Mouse (Mus musculus): Measurements from ENCODE around the gene Cdc42ep4. TPM values are rescaled to one million over a fixed set of nuclear protein-coding genes. Genes with fewer than 3 reads are reported as not detected.

Cdc42ep4 gene
- polyA plus RNA-seq (2017; shearing (Covaris generic)), result 8.5 TPM

DNA sequence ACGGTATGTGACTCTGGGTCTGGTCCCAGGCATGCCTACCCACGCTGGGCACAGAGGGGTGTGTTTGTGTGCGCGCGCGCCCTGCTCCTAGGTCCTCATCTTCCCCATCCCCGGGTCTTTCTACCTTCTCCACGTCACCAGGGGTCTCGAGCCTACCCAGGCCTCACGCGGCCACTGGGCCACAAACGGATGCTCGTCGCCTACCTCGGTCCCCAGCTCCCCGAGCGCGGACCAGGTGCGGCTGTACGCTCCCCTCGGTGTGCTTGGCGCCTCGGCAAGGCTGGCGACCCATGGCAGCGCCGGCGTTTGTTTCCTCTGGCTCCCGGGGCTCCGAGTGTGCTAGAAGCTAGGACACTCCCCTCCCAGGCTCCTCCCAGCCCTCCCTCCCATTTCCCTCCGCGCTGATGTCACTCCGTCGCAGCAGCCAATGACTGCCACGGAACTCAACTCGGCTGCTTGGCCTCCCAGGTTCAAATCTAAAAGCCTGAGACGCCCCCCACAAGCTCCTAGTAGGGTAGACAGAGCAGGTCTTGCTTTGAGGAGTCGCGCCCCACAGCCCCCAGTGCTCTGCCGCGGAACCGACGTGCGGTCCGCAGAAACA lies at the start of gene Cdc42ep4:
Gene Cdc42ep4, minus strand, starts transcription at position 398 of the 601 bp plus-strand sequence.

DNA sequence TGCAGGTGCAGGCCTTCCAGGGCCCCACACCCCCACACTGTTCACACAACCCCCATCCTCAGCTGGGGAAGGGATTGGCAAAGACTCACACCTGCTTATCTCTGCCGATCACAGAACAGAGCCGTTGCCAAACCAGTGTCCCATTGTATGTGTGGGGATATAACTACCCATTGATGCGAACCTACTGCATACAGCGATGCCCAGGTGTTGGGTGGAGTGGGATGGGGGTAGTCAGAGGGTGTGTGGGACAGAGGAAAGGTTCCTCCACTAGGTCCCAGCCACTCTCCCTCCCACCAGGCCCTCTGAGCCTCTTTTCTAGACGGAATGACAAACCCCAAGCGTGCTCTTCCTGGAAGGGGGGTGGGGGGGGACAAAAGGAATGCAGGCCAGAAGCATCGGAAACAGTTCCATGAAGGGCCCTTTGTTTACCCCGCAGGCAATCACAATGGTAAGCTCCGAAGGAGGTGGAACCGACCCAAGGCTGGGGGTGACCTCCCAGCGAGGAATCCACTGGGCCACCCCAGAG lies 41.9 kb downstream of the Cdc42ep4 start, which contains the start of gene Cpsf4l:
Gene Cpsf4l, minus strand, starts transcription at position 287 of the 526 bp plus-strand sequence.

DNA sequence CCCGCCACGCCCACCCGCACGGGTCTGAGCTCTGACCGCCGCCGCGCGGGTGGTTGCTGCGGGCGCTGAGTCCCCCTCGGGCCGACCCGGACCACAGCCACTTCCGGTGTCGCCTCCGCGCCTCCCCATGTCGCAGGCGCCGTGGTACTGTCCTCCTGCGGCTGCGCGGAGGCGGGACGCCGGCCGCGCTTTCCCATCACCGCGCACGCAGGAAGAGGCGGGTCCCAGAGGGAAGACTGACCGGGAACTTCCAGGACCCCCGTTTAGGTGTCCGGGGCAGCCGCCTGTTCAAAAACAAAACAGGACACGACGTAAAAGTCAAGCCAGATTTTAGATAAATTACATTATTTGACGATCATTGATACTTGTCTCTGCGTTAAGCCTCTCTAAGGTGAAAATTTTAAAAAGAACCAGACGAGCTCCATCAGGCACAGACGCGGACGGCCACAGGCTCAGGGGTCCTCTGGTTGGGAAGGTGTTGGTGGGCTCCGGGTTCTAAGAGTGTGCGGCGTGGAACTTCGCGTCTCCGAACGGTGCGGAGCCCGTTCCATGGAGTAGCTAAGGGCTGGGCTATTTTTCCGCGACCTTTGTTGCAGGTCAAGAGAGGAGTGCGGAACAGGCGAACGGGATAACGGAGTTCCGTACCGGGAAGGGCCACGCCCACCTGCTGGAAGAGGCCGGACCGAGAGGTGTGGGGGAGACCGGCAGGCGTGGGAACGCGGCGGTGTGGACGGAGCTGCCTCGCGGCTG lies 67.5 kb downstream of the Cdc42ep4 start, which contains the start of the genes Fam104a and D11Wsu47e:
Gene Fam104a, minus strand, starts transcription at position 199 of the 750 bp plus-strand sequence.
Gene D11Wsu47e, plus strand, starts transcription at position 456 of the 750 bp plus-strand sequence.

Other genes with a start within 250 kb of the Cdc42ep4 start
- not detected for gene Sstr2, start 132.5 kb downstream of the Cdc42ep4 start, polyA plus RNA-seq (2017; shearing (Covaris generic))
- 22.2 TPM for gene Cog1, start 102.7 kb downstream of the Cdc42ep4 start, polyA plus RNA-seq (2017; shearing (Covaris generic))
- 31.6 TPM for gene Slc39a11, start 101.8 kb downstream of the Cdc42ep4 start, polyA plus RNA-seq (2017; shearing (Covaris generic))
- 16.6 TPM for gene Fam104a, start 67.7 kb downstream of the Cdc42ep4 start, polyA plus RNA-seq (2017; shearing (Covaris generic))
- gene D11Wsu47e, start 67.5 kb downstream of the Cdc42ep4 start, polyA plus RNA-seq (2017; shearing (Covaris generic)), result 24.1 TPM
- gene Cpsf4l, start 41.9 kb downstream of the Cdc42ep4 start, polyA plus RNA-seq (2017; shearing (Covaris generic)), result not detected